Mouse (Mus musculus): ENCODE results near the gene Rab36. TPM values are rescaled to one million over a fixed set of nuclear protein-coding genes. Genes with fewer than 3 reads are reported as not detected.

Gene Rab36
- 1.3 and 2.7 TPM in 2 replicates for polyA plus RNA-seq (2012; rRNA removed; ENCODE audit: low replicate concordance)

GRCm38 (mm10) chr10:75036883-75037379, at the start of gene Rab36:
Rab36 (plus strand) TSS chr10:75037058.

GRCm38 (mm10) chr10:75032395-75032794, 4.5 kb upstream of the Rab36 start, which contains the start of gene Rsph14:
Rsph14 (minus strand) TSS chr10:75032586.

GRCm38 (mm10) chr10:75060217-75060842, 23.5 kb downstream of the Rab36 start, which contains the start of gene Bcr:
Bcr (plus strand) TSS chr10:75060592.

Other genes with a start within 250 kb of the Rab36 start
- 0.71 and 0.99 TPM in 2 replicates for gene Gnaz, start 69.9 kb upstream of the Rab36 start, polyA plus RNA-seq (2012; rRNA removed; ENCODE audit: low replicate concordance)
- not detected in 2 replicates for gene Rsph14, start 4.5 kb upstream of the Rab36 start, polyA plus RNA-seq (2012; rRNA removed; ENCODE audit: low replicate concordance)
- gene Bcr, start 23.5 kb downstream of the Rab36 start, polyA plus RNA-seq (2012; rRNA removed; ENCODE audit: low replicate concordance) = 14.6 and 30.0 TPM in 2 replicates
- 19.6 and 37.9 TPM in 2 replicates for gene Specc1l, start 175.0 kb downstream of the Rab36 start, polyA plus RNA-seq (2012; rRNA removed; ENCODE audit: low replicate concordance)